Mouse (Mus musculus): ENCODE results near the gene Pygm. TPM values are rescaled to one million over a fixed set of nuclear protein-coding genes. Genes with fewer than 3 reads are reported as not detected.

The Pygm gene
- polyA plus RNA-seq, 1 experiment from 2014 or later: 362 TPM

DNA sequence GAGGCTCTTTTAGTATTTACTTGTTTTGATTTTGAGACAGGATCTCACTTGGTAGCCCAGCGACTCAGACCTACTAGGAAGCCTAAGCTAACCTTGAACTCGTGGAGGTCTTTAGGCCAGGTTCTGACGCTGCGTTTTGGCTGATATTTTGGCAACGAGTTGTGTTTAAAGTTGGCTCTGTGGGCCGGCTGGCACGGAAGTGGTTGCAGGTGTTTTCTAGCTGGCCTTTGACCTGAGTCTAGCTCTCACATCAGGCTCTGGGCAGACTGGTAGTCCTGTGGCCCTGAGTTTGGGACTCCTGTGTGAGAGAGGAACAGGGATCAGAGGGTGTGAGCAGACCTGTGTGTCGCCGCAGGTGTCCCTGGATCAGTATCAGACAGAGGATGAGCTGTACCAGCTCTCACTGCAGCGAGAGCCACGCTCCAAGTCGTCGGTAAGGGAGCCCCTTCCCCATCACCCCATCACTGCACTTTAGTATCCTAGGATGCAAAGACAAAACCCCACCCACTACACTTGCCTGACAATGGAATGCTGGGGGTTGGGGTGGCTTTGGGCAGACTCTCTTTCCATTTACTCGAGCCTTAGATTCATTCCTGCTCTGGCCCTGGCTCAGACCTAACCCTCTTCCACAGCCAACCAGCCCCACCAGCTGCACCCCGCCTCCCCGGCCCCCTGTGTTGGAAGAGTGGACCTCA is 23.8 kb downstream of the Pygm start:
- H3K36me3 ChIP-seq (ENCODE audit: control insufficient read depth, insufficient read depth): no peaks in the 10 kb centered on the region
- no peak overlapping the region for H3K27ac ChIP-seq (ENCODE audit: low read length)
- H3K4me1 ChIP-seq (ENCODE audit: control insufficient read depth, insufficient read depth, low read length): no peaks in the 10 kb centered on the region
- H3K4me3 ChIP-seq (ENCODE audit: low read length): no peak overlapping the region
- ATAC-seq (replicated peaks; ENCODE audit: extremely low read depth, insufficient read depth, low FRiP score): no peak
- no peaks in the 10 kb centered on the region for H3K27me3 ChIP-seq (ENCODE audit: control insufficient read depth, insufficient read depth, low read length)
- H3K4me2 ChIP-seq (ENCODE audit: low read depth, low read length): no peak overlapping the region
- H3K9ac ChIP-seq (ENCODE audit: low read length): no peak overlapping the region
- WGBS: 68% methylated on average over 16 of the region's 16 CpGs
- no peaks in the 10 kb centered on the region for H3K9me3 ChIP-seq (replicated peaks; ENCODE audit: control insufficient read depth, low read length)

GRCm38 (mm10) chr19:6408749-6409148 is 24.6 kb downstream of the Pygm start:
- Histone ChIP-seq H3K36me3 (ENCODE audit: control insufficient read depth, insufficient read depth) (no peaks in the 10 kb centered on the region), H3K9me3 (replicated peaks; ENCODE audit: control insufficient read depth, low read length) (no peaks in the 10 kb centered on the region), H3K4me3 (ENCODE audit: low read length) (no peak overlapping the region), H3K4me1 (ENCODE audit: control insufficient read depth, insufficient read depth, low read length) (no peaks in the 10 kb centered on the region), H3K27ac (ENCODE audit: low read length) (no peak overlapping the region), H3K4me2 (ENCODE audit: low read depth, low read length) (no peak overlapping the region), H3K9ac (ENCODE audit: low read length) (no peak overlapping the region), H3K27me3 (ENCODE audit: control insufficient read depth, insufficient read depth, low read length) (no peaks in the 10 kb centered on the region)
- ATAC-seq (replicated peaks; ENCODE audit: extremely low read depth, insufficient read depth, low FRiP score): no peak
- WGBS: 68% methylated on average over 8 of the region's 8 CpGs

DNA sequence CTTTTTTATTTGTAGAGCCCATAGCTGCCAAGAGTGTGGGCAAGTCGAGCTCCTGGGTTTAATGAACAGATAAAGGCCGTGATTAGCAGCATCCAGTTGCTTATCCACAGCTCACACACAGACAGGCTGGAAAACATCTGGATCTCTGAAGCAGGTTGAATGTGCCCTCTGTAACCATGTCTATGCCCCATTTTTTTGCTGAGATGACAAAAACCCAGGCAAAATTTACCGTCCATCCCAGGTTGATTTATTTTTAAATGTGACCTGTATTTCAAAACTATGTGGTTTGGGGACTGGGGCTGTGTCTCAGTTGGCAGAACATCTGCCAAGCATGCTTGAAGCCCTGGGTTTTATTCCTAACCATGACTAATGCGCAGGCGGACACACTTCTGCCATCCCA is 25.0 kb downstream of the Pygm start:
- Histone ChIP-seq H3K4me3 (ENCODE audit: low read length) (no peak overlapping the region), H3K4me1 (ENCODE audit: control insufficient read depth, insufficient read depth, low read length) (no peaks in the 10 kb centered on the region), H3K4me2 (ENCODE audit: low read depth, low read length) (no peak overlapping the region), H3K9me3 (replicated peaks; ENCODE audit: control insufficient read depth, low read length) (no peaks in the 10 kb centered on the region), H3K27me3 (ENCODE audit: control insufficient read depth, insufficient read depth, low read length) (no peaks in the 10 kb centered on the region), H3K27ac (ENCODE audit: low read length) (no peak overlapping the region), H3K36me3 (ENCODE audit: control insufficient read depth, insufficient read depth) (no peaks in the 10 kb centered on the region), H3K9ac (ENCODE audit: low read length) (no peak overlapping the region)
- ATAC-seq (replicated peaks; ENCODE audit: extremely low read depth, insufficient read depth, low FRiP score): no peak
- WGBS: 68% methylated on average over 5 of the region's 5 CpGs

DNA sequence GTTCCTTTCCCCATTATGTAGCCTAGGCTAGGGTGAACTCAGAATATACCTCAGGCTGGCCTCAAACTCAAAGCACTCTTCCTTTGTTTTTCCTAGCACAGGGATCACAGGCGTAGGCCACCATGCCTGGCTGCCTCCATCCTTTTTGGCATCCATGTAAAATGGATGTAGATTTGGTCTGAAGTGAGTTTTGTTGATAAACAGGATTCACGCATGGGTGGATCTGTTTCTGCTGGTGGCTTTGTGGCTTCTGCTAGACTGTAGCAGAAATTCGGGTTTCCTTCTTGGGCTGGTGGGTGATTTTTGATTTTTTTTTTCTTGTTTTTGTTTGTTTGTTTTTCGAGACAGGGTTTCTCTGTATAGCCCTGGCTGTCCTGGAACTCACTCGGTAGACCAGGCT is 25.7 kb downstream of the Pygm start:
- WGBS: 74% methylated on average over 5 of the region's 5 CpGs
- H3K9ac ChIP-seq (ENCODE audit: low read length): no peak overlapping the region
- no peak overlapping the region for H3K4me3 ChIP-seq (ENCODE audit: low read length)
- no peaks in the 10 kb centered on the region for H3K9me3 ChIP-seq (replicated peaks; ENCODE audit: control insufficient read depth, low read length)
- no peaks in the 10 kb centered on the region for H3K36me3 ChIP-seq (ENCODE audit: control insufficient read depth, insufficient read depth)
- H3K4me1 ChIP-seq (ENCODE audit: control insufficient read depth, insufficient read depth, low read length): no peaks in the 10 kb centered on the region
- H3K27ac ChIP-seq (ENCODE audit: low read length): no peak overlapping the region
- H3K27me3 ChIP-seq (ENCODE audit: control insufficient read depth, insufficient read depth, low read length): no peaks in the 10 kb centered on the region
- no peak overlapping the region for H3K4me2 ChIP-seq (ENCODE audit: low read depth, low read length)
- no peak for ATAC-seq (replicated peaks; ENCODE audit: extremely low read depth, insufficient read depth, low FRiP score)

- Histone ChIP-seq H3K9ac (ENCODE audit: low read length) (no peak overlapping the region), H3K36me3 (ENCODE audit: control insufficient read depth, insufficient read depth) (no peaks in the 10 kb centered on the region), H3K27ac (ENCODE audit: low read length) (no peak overlapping the region), H3K4me1 (ENCODE audit: control insufficient read depth, insufficient read depth, low read length) (0 out of 2 replicates have a peak, but pooled peaks cover 2% of the 10 kb centered on the region), H3K4me3 (ENCODE audit: low read length) (no peak overlapping the region), H3K9me3 (replicated peaks; ENCODE audit: control insufficient read depth, low read length) (no peaks in the 10 kb centered on the region), H3K4me2 (ENCODE audit: low read depth, low read length) (no peak overlapping the region), H3K27me3 (ENCODE audit: control insufficient read depth, insufficient read depth, low read length) (peaks cover 7% of the 10 kb centered on the region)
- ATAC-seq (replicated peaks; ENCODE audit: extremely low read depth, insufficient read depth, low FRiP score): no peak
- 56% methylated on average over 14 of the region's 14 CpGs for WGBS
Observed at GRCm38 (mm10) chr19:6412798-6413197, 28.6 kb downstream of the Pygm start.

GRCm38 (mm10) chr19:6415454-6415853 is 31.3 kb downstream of the Pygm start:
- no peak overlapping the region for H3K27ac ChIP-seq (ENCODE audit: low read length)
- H3K9ac ChIP-seq (ENCODE audit: low read length): no peak overlapping the region
- H3K36me3 ChIP-seq (ENCODE audit: control insufficient read depth, insufficient read depth): no peaks in the 10 kb centered on the region
- peaks cover 9% of the 10 kb centered on the region; the same call in 1 of the 2 replicates for H3K4me1 ChIP-seq (ENCODE audit: control insufficient read depth, insufficient read depth, low read length)
- H3K9me3 ChIP-seq (replicated peaks; ENCODE audit: control insufficient read depth, low read length): no peaks in the 10 kb centered on the region
- peaks cover 30% of the 10 kb centered on the region for H3K27me3 ChIP-seq (ENCODE audit: control insufficient read depth, insufficient read depth, low read length)
- WGBS: 22% methylated on average over 6 of the region's 6 CpGs
- no peak overlapping the region for H3K4me3 ChIP-seq (ENCODE audit: low read length)
- no peak for ATAC-seq (replicated peaks; ENCODE audit: extremely low read depth, insufficient read depth, low FRiP score)
- no peak overlapping the region for H3K4me2 ChIP-seq (ENCODE audit: low read depth, low read length)

DNA sequence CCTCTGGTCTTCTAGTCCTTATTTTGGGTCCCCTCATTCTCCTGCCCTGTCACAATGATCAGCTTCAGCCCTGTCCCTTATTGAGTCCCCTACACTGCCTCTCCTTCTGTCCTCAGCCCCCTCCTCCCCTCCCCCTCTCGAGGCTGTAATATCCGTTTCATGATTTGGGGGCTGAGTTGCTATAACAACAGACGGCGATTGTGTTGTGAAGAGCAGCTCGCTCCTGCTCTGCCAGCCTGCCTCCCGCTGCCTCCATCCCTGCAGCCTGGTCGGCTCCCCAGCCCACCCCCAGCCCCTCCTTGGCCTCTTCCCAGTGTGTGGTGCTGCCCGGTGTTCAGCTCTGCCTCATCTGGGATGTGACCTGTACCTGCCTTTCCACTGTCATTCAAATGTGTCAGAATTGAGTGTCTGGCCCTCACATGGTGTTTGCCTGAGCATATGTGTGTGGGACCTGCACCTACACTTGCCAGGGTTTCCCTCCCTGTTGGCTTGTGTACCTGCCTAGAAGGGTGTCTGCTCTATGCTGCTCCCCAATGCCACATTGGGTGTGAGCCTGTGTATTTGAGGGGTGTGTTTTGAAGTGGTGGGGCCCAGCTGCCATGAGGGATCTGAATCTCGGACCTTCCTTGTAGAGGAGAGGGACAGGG is 32.0 kb downstream of the Pygm start:
- no peaks in the 10 kb centered on the region for H3K36me3 ChIP-seq (ENCODE audit: control insufficient read depth, insufficient read depth)
- no peak overlapping the region for H3K4me2 ChIP-seq (ENCODE audit: low read depth, low read length)
- H3K4me1 ChIP-seq (ENCODE audit: control insufficient read depth, insufficient read depth, low read length): peaks cover 9% of the 10 kb centered on the region; the same call in 1 of the 2 replicates
- no peak overlapping the region for H3K27ac ChIP-seq (ENCODE audit: low read length)
- peaks cover 37% of the 10 kb centered on the region for H3K27me3 ChIP-seq (ENCODE audit: control insufficient read depth, insufficient read depth, low read length)
- H3K9me3 ChIP-seq (replicated peaks; ENCODE audit: control insufficient read depth, low read length): no peaks in the 10 kb centered on the region
- H3K4me3 ChIP-seq (ENCODE audit: low read length): no peak overlapping the region
- H3K9ac ChIP-seq (ENCODE audit: low read length): no peak overlapping the region
- ATAC-seq (replicated peaks; ENCODE audit: extremely low read depth, insufficient read depth, low FRiP score): no peak
- 16% methylated on average over 9 of the region's 9 CpGs for WGBS

DNA sequence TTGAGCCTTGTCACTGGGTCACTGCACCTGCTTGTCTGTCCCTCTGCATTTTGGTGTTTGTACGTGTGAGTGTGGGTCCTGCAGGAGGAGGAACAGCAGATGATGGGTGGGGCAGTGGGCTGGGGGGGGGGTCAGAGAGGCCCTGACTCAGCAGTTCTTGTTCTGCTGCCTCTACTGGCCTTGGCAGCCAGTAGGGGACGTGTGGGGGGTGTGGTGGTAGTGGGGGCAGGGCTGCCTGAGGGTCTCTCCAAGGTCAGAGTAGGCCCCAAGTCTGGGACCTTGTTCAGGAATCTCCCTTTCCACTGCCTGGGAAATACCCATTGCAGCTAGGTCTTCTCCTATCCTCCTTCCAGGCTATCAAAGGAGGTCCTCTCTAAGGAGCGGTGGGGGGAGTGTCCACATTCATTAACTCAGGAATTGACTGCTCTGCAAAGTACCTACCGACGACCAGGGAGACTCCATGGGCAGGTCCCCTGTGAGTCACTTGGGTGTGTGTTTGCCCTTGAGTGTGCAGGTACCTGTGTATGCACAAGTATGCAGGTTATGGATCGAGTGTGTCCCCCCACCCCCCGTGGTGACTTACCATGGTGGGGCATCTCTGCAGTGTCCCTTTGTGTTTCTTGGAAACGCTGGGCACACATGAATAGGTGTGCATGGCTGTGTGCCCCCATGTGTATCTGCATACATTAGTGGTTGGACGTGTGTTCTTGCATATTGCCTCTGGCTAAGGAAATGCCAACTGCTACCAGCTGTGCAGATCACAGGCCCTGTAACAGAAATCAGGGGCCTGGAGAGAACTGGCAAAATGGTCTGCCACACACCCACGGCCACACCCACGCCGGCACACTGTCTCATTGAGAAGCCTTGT is 32.9 kb downstream of the Pygm start:
- H3K9me3 ChIP-seq (replicated peaks; ENCODE audit: control insufficient read depth, low read length): no peaks in the 10 kb centered on the region
- peaks cover 9% of the 10 kb centered on the region; the same call in 1 of the 2 replicates for H3K4me1 ChIP-seq (ENCODE audit: control insufficient read depth, insufficient read depth, low read length)
- H3K36me3 ChIP-seq (ENCODE audit: control insufficient read depth, insufficient read depth): no peaks in the 10 kb centered on the region
- no peak for ATAC-seq (replicated peaks; ENCODE audit: extremely low read depth, insufficient read depth, low FRiP score)
- H3K4me2 ChIP-seq (ENCODE audit: low read depth, low read length): no peak overlapping the region
- H3K27me3 ChIP-seq (ENCODE audit: control insufficient read depth, insufficient read depth, low read length): peaks cover 42% of the 10 kb centered on the region
- H3K9ac ChIP-seq (ENCODE audit: low read length): no peak overlapping the region
- 66% methylated on average over 12 of the region's 12 CpGs for WGBS
- H3K27ac ChIP-seq (ENCODE audit: low read length): no peak overlapping the region
- no peak overlapping the region for H3K4me3 ChIP-seq (ENCODE audit: low read length)
